Mouse (Mus musculus) lung, postnatal 25 days (tissue): ENCODE measurements around the gene Klhl2.

Experiments
- DNase-seq: peaks from one replicate; pipeline ENCODE4 v3.0.0; 2022; ENCODE audit warnings: low spot score

Gene Klhl2

DNA sequence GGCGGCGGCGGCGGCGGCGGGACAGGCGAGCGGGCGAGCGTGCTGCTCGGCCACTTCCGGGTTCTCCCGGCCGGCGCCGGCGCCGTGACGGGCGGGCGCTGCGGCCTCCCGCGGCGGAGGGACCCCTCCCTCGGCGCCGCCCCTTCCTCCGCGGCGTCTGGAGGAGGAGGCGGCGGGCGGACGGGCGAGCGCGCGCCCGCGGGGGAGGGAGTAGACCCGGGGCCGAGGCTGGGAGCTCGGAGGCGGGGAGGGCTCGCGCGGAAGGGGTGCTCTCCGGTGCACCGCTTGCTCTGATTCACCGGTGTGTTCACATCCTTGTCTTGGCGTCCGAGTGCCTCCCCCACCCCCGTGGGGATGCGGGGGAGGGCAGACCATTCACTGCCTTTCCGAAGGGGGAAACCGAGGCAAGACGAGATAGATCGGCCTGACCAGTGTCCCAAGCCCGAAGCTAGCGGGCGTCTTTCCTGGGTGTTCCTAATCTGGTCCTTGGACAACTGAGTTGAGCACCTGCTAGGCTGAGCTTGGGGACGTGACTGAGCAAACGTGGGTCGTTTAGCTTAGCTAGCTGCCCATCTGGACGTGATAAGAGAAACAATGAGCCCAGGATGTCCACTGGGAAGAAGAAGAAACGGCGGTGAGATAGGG lies at the start of gene Klhl2:
TSS of gene Klhl2 (minus strand) at position 121 of the 645 bp plus-strand sequence.
- peak; percentile 71 for DNase-seq

DNA sequence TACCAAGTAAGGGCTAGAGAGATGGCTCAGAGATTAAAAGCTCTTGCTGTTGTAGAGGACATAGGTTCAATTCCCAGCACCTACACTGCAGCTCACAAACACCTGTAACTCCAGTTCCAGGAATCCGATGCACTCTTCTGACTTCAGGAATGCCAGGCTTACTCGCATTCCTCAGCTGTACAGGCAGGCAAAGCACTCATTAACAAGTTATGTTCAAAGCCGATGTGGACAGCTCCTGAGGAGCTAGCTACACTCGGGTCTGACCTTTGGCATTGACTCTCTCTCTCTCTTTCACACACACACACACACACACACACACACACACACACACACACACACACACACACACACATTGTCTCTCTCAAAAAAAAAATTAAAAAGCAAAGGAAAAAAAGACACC lies 48.9 kb upstream of the Klhl2 start:
- DNase-seq, result no peak

DNA sequence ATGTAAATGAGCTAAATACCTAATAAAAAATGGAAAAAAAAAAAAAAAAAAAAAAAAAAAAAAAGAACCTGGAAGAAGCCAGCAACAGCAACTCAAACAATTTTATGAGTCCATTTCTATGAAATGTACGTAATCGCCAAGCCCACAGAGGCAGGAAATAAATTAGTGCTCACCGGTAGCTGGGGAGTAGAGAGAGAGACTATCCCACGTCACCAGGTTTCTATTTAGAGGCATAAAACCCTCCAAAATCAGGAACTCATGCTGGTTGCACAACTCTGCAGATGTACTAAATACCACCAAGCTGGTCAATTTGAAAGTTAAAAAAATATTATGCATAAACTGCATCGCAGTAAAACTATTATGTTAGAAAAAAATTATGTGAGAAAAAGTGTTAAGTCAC lies 46.9 kb upstream of the Klhl2 start:
- no peak for DNase-seq

DNA sequence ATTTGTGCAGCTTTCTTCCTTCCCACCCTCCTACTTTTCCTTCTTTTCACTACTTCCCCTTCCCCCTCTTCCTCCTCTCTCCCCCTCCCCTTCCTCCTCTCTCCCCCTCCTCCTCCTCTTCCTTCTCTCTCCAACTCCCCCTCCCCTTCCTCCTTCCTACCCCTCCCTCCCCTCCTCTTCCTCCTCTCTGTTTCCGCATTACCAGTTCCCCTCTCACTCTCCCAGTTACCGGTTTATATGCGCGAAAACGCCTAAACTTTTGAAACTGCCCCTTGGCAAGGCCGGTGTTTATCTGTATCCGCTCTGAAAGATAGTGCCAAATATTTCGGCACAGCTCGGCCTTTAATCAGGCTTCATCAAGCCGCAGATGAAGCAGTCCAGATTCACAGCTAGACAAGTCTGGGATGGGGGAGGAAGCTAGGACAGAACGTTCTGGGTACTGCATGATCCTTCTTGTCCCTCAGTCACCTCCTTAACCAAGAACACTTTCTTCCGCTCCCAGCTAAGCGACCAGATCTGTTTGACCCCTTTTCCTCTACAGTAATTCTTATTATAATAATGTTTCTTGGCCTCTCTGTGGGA lies 30.9 kb upstream of the Klhl2 start:
- peak; percentile 82 for DNase-seq

DNA sequence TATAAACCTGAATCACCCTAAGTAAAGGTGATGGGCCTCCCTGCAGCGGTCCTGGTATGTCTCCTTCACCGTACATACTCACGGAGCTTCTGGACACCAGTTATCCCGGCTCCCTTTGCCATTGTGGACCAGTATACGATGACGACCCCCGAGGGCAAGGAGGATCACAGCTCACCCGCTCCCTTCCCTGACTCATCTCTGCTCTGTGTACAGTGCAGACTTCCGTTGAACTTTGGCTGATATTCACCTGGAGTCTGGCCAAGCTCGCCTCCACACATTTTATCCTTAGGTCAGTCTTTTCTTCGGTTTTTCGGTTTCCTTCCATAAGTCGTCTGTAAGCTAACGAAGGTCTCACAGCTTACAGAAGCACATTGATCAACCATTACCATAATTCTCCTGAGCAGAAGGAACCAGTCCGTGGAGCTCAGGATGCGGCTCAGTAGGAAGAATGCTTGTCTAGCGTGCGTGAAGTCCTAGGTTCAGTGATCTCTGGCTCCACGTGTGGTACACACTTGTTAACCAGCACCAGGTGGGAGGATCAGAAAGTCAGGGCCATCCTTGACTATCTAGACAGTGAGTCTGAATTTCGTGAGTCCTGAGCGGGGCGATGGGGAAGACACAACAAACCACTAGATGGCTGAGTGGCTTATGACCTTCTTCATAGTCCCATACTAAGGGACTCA lies 28.0 kb upstream of the Klhl2 start:
- DNase-seq, result no peak

DNA sequence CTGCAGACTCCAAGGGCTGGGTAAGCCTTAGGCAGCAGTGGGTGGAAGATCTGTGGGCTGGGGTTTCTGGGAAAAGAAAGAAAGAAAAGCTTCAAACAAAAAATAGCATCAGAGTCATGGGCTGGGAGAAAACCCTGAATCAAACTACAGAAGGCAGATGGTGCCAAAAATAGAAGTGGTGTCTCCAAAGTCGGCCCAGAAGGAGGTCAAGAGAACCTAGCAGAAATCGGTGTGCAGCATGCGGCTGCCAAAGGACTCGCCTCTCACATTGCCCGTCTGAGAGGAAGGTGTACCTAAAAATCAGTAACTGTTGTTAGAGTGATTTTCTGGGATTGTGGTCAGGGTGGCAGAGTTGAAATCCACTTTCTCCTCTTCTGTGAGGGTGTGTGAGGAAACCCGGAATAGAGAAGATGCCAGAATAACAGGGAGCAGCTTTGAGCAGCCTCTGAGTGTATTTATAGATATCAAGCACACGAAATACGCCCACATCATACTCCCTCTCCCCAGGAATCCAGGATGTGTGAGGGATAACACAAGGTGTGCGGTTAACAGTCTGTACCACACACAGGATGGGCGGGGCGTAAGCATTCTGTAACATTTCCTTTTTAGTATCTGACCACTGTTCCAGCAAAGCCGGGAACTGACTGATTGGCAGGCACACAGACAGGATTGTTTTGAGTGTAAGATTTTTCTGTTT lies 21.8 kb upstream of the Klhl2 start:
- DNase-seq, result peak; percentile 45

DNA sequence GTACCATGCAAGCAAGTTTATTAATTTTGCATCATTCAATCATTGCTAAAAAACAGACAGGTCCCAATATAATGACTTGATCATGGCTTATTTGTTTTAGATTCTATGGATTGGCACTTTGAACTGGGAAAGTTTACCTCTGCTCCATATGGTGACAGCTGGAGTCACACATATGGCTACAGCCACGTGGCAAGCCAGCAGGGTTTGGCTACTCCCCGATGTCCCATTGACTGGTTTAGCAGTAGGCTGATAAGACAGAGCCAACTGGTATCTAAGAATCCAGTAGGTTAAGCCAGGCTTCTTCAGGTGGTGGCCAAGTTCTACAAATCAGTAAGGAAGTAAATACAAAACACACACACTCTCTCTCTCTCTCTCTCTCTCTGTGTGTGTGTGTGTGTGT lies 20.4 kb upstream of the Klhl2 start:
- DNase-seq, result no peak

DNA sequence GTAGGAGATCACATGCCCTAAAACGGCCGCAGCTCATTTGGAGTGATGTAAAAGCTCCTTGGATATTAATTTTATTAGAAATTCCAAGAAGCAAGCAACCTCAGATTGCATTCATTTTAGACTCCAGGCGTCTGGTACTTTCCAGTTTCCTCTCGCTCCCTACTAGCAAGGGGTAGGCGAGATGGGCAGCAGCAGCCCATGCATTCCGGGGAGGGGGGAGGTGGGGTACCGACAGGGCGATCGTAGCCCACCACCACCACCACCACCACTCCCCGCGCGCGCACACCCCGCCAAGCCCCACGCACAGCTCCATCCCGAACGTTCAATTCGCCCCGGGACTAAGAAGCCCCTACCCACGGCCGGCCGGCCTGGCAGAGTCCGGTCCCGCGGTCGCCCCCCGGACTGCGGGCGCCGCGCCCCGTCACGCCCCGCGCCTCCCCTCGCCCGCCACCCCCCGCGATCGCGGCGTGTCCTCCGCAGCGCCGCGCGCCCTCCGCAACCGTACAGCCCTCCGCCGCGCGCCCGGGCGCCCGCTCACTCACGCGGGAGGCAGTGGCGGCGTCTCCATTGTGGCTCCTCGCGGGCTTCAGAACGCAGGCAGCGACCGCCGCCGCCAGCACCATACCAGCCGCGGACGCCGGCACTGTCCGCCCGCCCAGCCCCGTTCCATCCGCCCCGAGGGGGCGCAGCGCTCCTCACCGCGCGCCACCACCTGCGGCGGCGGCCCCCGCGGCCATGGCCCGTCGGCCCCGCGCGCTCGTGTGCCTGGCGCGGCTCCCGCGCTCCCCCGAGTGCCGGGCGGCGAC lies 523 bp downstream of the Klhl2 start:
- no peak for DNase-seq

DNA sequence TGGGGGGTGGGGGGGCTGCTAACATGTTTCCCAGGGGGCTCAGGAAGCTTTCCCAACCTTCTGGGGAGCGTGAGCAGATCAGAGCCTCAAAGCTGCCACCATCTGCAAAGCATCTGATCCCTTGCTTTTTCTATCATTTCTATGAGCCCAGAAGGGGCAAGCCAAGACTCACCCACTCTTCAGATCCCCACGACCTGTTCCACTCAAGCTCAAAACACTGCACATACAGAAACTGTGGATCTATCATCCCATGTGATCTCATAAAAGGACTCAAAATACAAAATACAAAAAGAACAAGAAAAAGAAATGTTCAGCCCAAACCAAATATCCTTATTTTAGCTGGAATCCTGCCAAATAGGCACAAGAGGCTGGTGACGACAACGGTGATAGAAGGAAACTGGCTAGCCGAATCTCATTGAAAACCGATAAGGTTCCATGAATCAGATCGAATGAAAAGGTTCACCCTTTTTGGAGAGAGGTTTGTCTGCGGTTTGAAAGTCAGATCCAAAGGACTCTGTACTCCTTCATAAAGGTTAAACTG lies 1.5 kb downstream of the Klhl2 start:
- DNase-seq, result no peak

DNA sequence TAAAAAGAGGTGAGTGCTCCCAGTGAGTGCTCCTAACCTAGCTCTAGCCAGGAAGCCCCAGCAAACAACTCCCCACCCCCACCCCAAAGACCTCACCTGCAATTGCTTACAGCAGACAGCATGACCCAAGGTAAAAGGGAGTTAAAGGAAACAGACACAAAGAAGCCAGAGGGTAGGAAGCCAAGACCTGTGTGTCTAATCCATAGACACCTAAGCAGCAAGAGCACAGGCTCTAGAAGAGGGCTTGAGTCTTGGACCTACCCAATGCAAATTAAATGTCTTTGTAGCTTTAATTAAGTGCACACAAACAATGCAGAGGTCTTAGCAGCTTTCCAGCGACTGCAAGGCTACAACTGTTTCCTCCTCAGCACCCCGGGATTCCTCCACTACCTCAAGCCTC lies 2.2 kb downstream of the Klhl2 start:
- DNase-seq, result no peak

DNA sequence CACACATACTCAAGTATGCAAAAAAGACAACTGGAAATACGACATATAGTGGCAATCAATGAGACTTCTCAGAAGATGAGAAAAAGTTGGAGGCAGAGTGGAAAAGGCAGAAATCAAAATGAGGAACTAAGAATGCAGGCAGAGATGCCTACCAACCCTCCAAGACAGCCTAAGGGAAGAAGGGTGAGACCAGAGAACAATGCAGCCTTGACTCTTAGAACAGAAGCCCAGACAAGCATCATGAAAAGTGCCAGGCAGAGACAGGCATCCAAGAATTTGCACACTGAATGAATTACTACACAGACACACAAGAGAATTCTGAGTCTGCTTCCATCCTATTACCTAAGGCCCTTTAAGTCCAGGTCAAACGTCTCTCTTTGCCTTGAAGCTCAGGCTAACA lies 2.6 kb downstream of the Klhl2 start:
- no peak for DNase-seq

DNA sequence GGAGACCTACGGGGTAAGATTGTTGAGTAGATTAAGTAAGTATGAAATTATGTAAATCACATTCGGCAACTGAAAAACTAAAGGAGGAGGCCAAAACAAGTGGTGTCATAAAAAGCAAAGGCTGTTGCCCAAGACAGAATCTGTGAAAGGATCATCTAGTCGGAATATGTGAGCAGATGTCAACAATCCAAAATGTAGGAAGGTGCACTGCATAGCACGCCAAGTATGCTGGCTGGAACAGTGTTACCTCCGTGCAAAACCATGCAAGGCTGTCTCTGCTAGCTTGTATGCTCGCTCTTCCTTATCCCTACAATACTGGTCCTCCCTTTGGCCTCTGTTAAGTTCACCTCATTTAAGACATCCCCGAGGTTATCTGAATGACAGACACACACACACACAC lies 4.5 kb downstream of the Klhl2 start:
- no peak for DNase-seq

DNA sequence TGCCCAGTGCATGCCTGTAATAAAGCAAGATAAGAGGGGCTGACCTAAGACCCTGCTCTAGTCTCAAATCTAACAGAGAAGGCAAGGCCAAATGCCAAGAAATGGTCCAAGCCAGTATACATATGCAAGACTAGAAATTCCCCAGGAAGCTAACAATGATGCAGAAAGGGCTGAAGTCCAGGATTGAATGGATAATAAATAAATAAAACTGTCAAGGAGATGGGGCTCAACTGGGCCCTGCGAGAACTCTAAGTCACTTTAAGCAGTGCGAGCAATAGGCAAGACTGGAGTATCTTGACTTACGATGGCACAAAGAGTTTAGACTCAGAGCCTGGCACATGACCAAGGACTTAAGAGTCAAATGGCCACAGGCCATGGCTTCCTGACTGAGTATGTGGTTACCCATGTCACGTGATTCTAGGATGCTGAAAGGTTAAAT lies 5.8 kb downstream of the Klhl2 start:
- no peak for DNase-seq

DNA sequence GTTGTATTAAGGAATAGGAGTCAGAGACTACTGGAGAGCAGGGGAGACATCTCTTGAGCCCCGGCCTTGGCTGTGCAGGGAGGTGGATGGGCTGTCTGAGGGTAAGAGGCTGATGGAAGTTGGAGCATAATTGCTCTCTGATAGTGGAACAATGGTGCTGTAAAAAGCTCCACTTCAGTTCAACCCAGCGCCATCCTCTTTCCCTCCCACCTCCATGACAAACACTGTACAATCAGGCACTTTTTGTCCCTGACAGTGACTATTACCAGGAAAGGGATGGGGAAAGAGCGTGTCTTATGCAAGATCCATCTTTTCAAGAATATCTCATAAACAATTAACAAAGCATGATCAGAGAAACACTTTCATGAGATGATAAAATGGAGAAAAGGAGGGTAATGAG lies 6.6 kb downstream of the Klhl2 start:
- DNase-seq, result no peak

DNA sequence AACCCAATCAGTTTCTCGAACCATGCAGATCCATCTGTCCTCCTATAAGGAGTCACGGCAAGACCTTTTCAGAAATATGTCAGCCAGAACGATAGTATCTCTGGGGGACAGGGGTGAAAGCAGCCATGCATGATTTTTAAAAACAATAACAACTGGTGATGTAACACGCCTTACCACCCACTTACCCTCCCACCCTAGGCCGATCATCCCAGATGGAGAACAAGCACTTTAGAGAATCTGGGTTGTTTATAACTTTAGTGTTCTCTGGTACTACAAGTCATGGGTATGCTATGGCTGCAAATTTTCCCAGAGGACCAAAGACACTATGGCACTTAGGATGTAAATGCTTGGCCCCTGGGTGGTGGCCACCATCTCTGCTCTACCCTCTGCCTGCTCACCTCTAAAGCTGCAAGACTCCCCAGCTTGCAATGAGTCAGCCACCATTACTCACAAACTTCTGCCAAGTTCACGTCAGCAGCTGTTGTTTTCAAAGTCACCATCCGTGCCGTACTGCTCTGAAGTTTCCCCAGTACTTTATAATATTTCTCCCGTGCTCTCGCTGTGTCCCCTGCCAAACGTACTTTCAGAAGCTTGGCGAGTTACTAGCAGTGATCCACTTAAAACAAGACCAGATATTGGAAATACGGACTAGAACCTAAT lies 7.9 kb downstream of the Klhl2 start:
- DNase-seq, result peak; percentile 58

DNA sequence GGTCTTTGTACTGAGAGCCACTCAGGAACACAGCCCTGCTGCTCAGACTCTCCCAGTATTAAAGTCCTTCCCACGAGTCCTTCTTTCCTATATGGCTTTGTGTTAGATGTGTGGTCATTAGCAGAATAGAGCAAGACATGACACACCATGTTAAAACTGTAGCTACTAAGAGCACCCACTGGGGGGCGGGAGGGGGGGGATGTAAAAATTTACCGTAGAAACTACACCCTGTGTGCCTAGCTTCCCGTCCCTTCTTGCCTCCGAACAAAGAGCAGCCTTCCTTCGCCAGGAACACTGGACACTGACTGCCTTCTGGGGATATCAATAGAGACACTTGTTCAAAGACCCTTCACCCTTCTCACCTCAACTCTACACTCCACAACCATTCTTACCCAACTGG lies 10.2 kb downstream of the Klhl2 start:
- DNase-seq, result no peak

DNA sequence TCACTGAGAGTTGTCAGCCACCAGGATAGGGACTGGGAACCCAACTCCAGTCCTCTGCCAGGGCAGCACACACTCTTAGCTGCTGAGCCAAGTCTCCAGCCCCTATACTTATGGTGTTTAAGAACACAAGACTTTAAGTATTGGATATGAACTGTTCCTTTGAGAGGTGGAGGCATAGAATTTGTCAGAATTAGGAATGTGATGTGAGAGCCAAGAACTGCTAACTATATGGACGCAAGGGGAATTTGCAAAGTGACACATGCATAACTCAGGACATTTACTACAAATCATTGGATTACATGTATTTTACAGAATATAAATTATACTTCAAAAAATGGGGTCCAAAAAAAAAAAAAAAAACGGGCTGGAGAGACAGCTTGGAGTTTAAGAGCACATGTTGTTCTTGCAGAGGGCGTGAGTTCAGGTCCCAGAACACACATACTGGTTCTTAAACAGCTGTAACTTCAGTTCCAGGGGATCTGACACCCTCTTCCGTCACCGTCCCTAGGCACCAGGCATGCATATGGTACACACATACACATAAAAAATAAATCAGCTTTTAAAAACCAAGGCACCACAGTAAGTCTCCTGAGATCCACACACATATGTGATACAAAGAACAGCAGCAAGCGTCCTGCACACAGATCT lies 14.2 kb downstream of the Klhl2 start:
- DNase-seq, result no peak

DNA sequence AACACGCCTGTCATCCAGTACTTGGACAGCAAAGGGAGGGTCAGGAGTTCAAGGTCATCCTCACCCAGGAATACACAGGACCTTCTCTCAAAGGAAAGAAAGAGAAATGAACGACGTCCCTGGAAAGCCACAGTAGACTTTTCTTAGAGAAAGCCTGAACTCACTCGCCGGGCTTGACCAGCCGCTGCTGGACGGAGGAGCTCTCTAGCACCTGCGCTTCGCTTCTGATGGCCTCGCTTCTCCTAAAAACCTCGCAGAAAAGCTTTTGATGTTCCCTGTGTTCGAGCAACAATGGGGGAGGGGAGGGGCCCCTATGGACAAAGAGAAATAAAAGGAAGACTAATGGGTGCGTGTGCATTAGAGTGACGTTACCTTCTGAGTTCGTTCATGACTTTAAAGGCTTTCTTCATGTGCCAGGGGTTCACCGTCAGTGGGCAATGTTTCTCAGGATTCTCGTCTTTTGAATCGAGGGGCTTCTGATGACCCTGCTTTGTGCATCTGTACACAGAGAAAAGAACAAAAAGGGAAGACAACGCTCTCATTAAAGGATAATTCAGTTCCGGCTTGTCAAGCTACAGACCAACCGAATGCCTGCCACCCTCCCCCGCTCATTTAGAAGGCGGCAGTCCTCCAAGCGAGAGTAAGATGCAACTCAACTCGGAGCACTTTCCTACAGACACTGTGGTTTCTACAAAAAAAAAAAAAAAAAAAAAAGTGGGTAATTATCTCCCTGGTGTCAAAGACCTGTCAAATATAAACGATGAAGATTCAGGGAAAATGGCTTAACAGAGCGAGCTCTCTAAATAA lies 15.5 kb downstream of the Klhl2 start:
- DNase-seq, result no peak

DNA sequence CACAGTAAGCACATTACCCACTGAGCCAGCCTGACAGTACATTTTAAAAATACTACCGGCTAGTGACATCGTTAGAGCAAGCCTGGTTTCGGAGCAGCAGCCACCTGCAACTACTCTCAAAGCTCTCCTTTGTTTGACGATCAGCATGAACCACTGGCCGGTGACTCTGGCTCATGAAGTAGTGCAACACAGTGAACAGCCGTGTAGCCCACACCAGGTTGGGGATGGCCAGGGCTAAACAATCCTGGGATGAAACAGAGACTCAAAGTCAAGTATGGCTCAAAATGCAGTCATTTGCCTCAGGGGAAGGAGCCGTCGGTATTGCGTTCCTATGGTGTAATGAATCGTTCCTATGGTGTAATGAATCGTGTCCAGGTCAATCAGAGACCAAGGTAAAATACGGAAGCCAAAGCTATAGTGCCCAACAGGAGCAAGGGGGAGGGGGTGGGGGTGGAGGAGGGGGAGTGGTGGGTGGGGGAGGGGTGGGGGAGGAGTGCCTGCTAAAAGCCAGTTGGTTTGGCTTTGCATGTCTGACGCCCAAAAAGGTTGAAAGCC lies 17.2 kb downstream of the Klhl2 start:
- no peak for DNase-seq

DNA sequence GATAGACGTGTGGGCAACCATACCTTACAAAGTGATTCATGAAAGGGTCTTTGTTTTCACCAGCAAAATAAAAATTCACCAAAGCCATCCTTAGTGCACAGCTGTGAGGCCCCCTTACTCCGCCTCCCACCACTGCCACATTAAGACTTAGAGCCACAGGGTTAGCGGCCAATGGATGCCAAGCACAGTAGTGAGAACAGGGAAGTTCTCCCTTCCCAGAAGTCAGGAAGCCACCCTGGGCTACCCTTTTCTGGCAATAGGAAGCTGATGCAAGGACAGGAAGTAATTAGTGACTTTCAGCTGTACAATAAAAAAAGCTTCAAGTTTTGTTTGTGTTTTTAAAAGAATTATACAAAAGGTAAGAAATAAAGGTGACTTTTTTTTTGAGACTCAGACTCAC lies 18.2 kb downstream of the Klhl2 start:
- no peak for DNase-seq
